Mouse (Mus musculus): ENCODE data around the gene Spata13. TPM values are rescaled to one million over a fixed set of nuclear protein-coding genes. Genes with fewer than 3 reads are reported as not detected.

The Spata13 gene
- total and polyA plus RNA-seq, 3 experiments = 0.39 to 1.5 TPM; not detected in 1

GRCm38 (mm10) chr14:60732787-60733186 is 99.0 kb downstream of the Spata13 start (continued):
- no peak for TF ChIP-seq ELF1 (IDR thresholded peaks at IDR 0.05; ENCODE audit: low read depth, low read length)
- no peak for TF ChIP-seq ZMIZ1 (IDR thresholded peaks at IDR 0.05; ENCODE audit: low read depth, low read length)
- no peak for TF ChIP-seq CHD2 (IDR thresholded peaks at IDR 0.05; ENCODE audit: low read length)
- no peak for TF ChIP-seq POLR2A (IDR thresholded peaks at IDR 0.05; ENCODE audit: control insufficient read depth in 1 of 2, insufficient read depth in 1 of 2, low read depth in 1 of 2, low read length in 2 of 2, poor library complexity in 1 of 2)
- no peak for TF ChIP-seq EP300 (IDR thresholded peaks at IDR 0.05; ENCODE audit: low read depth in 1 of 2, low read length in 2 of 2)
- TF ChIP-seq MYC (IDR thresholded peaks at IDR 0.05; ENCODE audit: low read depth, low read length) = no peak
- TF ChIP-seq ZKSCAN1 (IDR thresholded peaks at IDR 0.05; ENCODE audit: low read depth, low read length) = no peak

- H3K27ac ChIP-seq (ENCODE audit: control insufficient read depth, low read depth, low read length) = no peak overlapping the region
- H3K4me3 ChIP-seq (ENCODE audit: control insufficient read depth in 1 of 2, insufficient read depth in 1 of 2, low read depth in 2 of 2, low read length in 2 of 2) = no peak overlapping the region
- H3K4me1 ChIP-seq (ENCODE audit: control insufficient read depth in 1 of 2, insufficient read depth in 2 of 2, low read length in 2 of 2) = peaks cover 0 to 25% of the 10 kb centered on the region in 2 experiments; a peak in 3 of 4 replicates
- no peaks in the 10 kb centered on the region for H3K27me3 ChIP-seq (ENCODE audit: control insufficient read depth in 1 of 2, insufficient read depth in 2 of 2, low read length in 2 of 2)
- no peak overlapping the region for H3K9ac ChIP-seq (ENCODE audit: control insufficient read depth, low read depth, low read length, poor library complexity, severe bottlenecking)
- H3K36me3 ChIP-seq (ENCODE audit: control insufficient read depth in 1 of 2, insufficient read depth in 2 of 2, low read length in 2 of 2) = peaks cover 0 to 16% of the 10 kb centered on the region in 2 experiments; a peak in 2 of 4 replicates
- H3K9me3 ChIP-seq (replicated peaks; ENCODE audit: insufficient read depth, low read length) = no peaks in the 10 kb centered on the region
- H3K79me2 ChIP-seq (ENCODE audit: control insufficient read depth, insufficient read depth, low read length, poor library complexity) = no peaks in the 10 kb centered on the region
- TF ChIP-seq ELF1 (IDR thresholded peaks at IDR 0.05; ENCODE audit: low read depth, low read length) (no peak), TBP (IDR thresholded peaks at IDR 0.05; ENCODE audit: low read depth, low read length) (no peak), RAD21 (IDR thresholded peaks at IDR 0.05; ENCODE audit: low read depth, low read length) (no peak), E2F4 (IDR thresholded peaks at IDR 0.05; ENCODE audit: borderline replicate concordance, low read depth, low read length) (no peak)
- no peak for DNase-seq (ENCODE audit: low read depth, low spot score)
These were observed 99.9 kb downstream of the Spata13 start for GRCm38 (mm10) chr14:60733706-60734105.

GRCm38 (mm10) chr14:60735206-60735605 is 101.4 kb downstream of the Spata13 start:
- H3K9me3 ChIP-seq (replicated peaks; ENCODE audit: insufficient read depth, low read length) = no peaks in the 10 kb centered on the region
- no peak overlapping the region for H3K4me3 ChIP-seq (ENCODE audit: control insufficient read depth in 1 of 2, insufficient read depth in 1 of 2, low read depth in 2 of 2, low read length in 2 of 2)
- peaks cover 0 to 25% of the 10 kb centered on the region in 2 experiments; a peak in 3 of 4 replicates for H3K4me1 ChIP-seq (ENCODE audit: control insufficient read depth in 1 of 2, insufficient read depth in 2 of 2, low read length in 2 of 2)
- peaks cover 0 to 18% of the 10 kb centered on the region in 2 experiments; a peak in 2 of 4 replicates for H3K36me3 ChIP-seq (ENCODE audit: control insufficient read depth in 1 of 2, insufficient read depth in 2 of 2, low read length in 2 of 2)
- no peaks in the 10 kb centered on the region for H3K79me2 ChIP-seq (ENCODE audit: control insufficient read depth, insufficient read depth, low read length, poor library complexity)
- no peak for DNase-seq (ENCODE audit: low read depth, low spot score)
- TF ChIP-seq UBTF (IDR thresholded peaks at IDR 0.05; ENCODE audit: borderline replicate concordance, insufficient read depth, low read depth, low read length) (no peak), TBP (IDR thresholded peaks at IDR 0.05; ENCODE audit: low read depth, low read length) (no peak), ELF1 (IDR thresholded peaks at IDR 0.05; ENCODE audit: low read depth, low read length) (no peak), ZKSCAN1 (IDR thresholded peaks at IDR 0.05; ENCODE audit: low read depth, low read length) (no peak), ZMIZ1 (IDR thresholded peaks at IDR 0.05; ENCODE audit: low read depth, low read length) (no peak), E2F4 (IDR thresholded peaks at IDR 0.05; ENCODE audit: borderline replicate concordance, low read depth, low read length) (no peak), MAFK (IDR thresholded peaks at IDR 0.05; ENCODE audit: borderline replicate concordance, low read depth, low read length) (no peak), ZC3H11A (IDR thresholded peaks at IDR 0.05; ENCODE audit: low read depth, low read length) (no peak), USF1 (IDR thresholded peaks at IDR 0.05; ENCODE audit: low read depth, low read length) (no peak), MAZ (IDR thresholded peaks at IDR 0.05; ENCODE audit: low read depth, low read length) (no peak), POLR2AphosphoS5 (IDR thresholded peaks at IDR 0.05; ENCODE audit: borderline replicate concordance, low read depth, low read length) (no peak), NRF1 (IDR thresholded peaks at IDR 0.05; ENCODE audit: insufficient read depth, low read depth, low read length, poor library complexity, severe bottlenecking) (no peak), USF2 (IDR thresholded peaks at IDR 0.05; ENCODE audit: borderline replicate concordance in 1 of 2, insufficient read depth in 1 of 2, low read depth in 1 of 2, low read length in 2 of 2) (no peak), MYC (IDR thresholded peaks at IDR 0.05; ENCODE audit: low read depth, low read length) (no peak)
- H3K27me3 ChIP-seq (ENCODE audit: control insufficient read depth in 1 of 2, insufficient read depth in 2 of 2, low read length in 2 of 2) = no peaks in the 10 kb centered on the region
- H3K9ac ChIP-seq (ENCODE audit: control insufficient read depth, low read depth, low read length, poor library complexity, severe bottlenecking) = no peak overlapping the region
- no peak overlapping the region for H3K27ac ChIP-seq (ENCODE audit: control insufficient read depth, low read depth, low read length)

Data from MEL (cell line).